In the genomic region with DNA sequence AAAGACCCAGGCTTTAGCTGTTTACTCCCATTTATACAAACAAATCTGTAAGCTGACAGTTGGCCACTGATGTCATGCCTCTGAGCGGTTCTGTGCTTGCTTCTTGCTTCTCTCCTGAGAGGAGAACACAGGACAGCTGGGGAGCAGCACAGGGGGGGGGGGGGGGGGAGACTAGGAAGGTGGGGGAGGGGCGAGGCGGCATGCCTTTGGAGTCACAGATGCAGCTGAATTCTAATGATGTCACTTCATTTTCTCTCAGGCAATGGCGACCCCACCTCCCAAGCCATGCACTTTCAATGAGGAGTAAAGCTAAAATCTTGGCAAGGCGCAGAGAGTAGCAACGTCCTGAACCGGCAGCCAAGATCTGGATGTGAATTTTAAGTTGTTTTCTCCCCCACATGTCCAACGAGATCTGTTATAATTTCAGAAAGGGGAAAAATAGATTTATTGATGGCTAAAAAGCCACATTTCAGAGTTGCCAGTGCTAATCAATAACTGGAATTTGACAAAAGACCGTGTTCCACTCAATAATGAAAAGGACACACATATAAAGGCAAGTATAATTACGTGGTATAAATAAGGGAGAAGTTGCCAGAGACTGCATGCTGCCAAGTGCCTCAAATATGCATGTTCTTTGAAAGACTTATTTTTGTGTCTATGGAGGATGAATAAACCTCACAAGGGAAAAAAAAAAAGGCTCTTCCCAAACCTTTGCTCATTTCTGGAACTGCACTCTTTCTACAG, we compare ENCODE assay signal across 11 mouse cellular contexts.
DNase-seq lines count a peak whose midpoint lies in the region; ATAC-seq lines count a peak whose summit lies in the region.
"Had no signal": no experiment of that assay in that cellular context is flagged by ENCODE, and none has a peak within 500 bp of the region (broad histone marks: within the 10 kb centered on the region; RNA-seq: fewer than 3 reads in every experiment).

No protein-coding gene starts in this region.

- DNase-seq in kidney, postnatal 36 days: no peak
- DNase-seq in embryo, embryonic 9.5 days (ENCODE audit: extremely low spot score): peak; percentile 29
- DNase-seq in ovary, postnatal 10 days (ENCODE audit: low spot score): no peak
- DNase-seq in liver, embryonic 11.5 days (ENCODE audit: low spot score): no peak
- DNase-seq in kidney, adult 8-10 months: no peak
- DNase-seq: adrenal gland, adult 2 months had no signal

- WGBS in kidney, embryonic 16.5 days: 46% methylated on average over 10 of the region's 10 CpGs
- 18% methylated on average over 10 of the region's 10 CpGs for WGBS in hindbrain, embryonic 15.5 days
- whole genome bisulfite sequencing in midbrain, embryonic 16.5 days: 24% methylated on average over 9 of the region's 10 CpGs
- WGBS in liver, embryonic 11.5 days: 62% methylated on average over 10 of the region's 10 CpGs

- H3K36me3 ChIP-seq in kidney, embryonic 16.5 days (ENCODE audit: insufficient read depth, low read length): no peaks in the 10 kb centered on the region
- H3K36me3 ChIP-seq in hindbrain, embryonic 15.5 days: no peaks in the 10 kb centered on the region
- H3K36me3 ChIP-seq in midbrain, embryonic 16.5 days (ENCODE audit: control insufficient read depth, insufficient read depth, low read length): no peaks in the 10 kb centered on the region
- no peaks in the 10 kb centered on the region for H3K36me3 ChIP-seq in liver, embryonic 11.5 days (ENCODE audit: control insufficient read depth, insufficient read depth, low read length)
- H3K36me3 ChIP-seq: liver, embryonic 15.5 days had no signal

- ATAC-seq in kidney, embryonic 16.5 days (ENCODE audit: low FRiP score, low TSS enrichment): peak; percentile 42
- ATAC-seq in hindbrain, embryonic 15.5 days (ENCODE audit: low FRiP score, low read depth): peak; percentile 86
- peak; percentile 71 for ATAC-seq in midbrain, embryonic 16.5 days
- ATAC-seq in liver, embryonic 11.5 days (replicated peaks; ENCODE audit: low FRiP score): no peak

- no peaks in the 10 kb centered on the region for H3K9me3 ChIP-seq in kidney, embryonic 16.5 days (ENCODE audit: low read length)
- no peaks in the 10 kb centered on the region for H3K9me3 ChIP-seq in hindbrain, embryonic 15.5 days
- H3K9me3 ChIP-seq in midbrain, embryonic 16.5 days (replicated peaks; ENCODE audit: control insufficient read depth, low read length, poor library complexity, severe bottlenecking): no peaks in the 10 kb centered on the region
- H3K9me3 ChIP-seq in liver, embryonic 11.5 days (ENCODE audit: control insufficient read depth, low read length): no peaks in the 10 kb centered on the region
- H3K9me3 ChIP-seq: liver, embryonic 15.5 days had no signal

- no peak overlapping the region for H3K9ac ChIP-seq in kidney, embryonic 16.5 days (replicated peaks; ENCODE audit: low read length)
- H3K9ac ChIP-seq in hindbrain, embryonic 15.5 days: no peak overlapping the region
- H3K9ac ChIP-seq in midbrain, embryonic 16.5 days (ENCODE audit: low read depth, low read length): no peak overlapping the region
- no peak overlapping the region for H3K9ac ChIP-seq in liver, embryonic 11.5 days (ENCODE audit: low read depth, low read length)
- H3K9ac ChIP-seq: liver, embryonic 15.5 days had no signal

- no peak overlapping the region for H3K4me2 ChIP-seq in kidney, embryonic 16.5 days (replicated peaks; ENCODE audit: low read depth, low read length)
- 0 out of 2 replicates have a peak overlapping the region, but pooled peaks have one; percentile 0 for H3K4me2 ChIP-seq in hindbrain, embryonic 15.5 days
- no peak overlapping the region for H3K4me2 ChIP-seq in midbrain, embryonic 16.5 days (ENCODE audit: low read length)
- H3K4me2 ChIP-seq in liver, embryonic 11.5 days: no peak overlapping the region
- H3K4me2 ChIP-seq: liver, embryonic 15.5 days had no signal

- H3K4me3 ChIP-seq in kidney, embryonic 16.5 days (ENCODE audit: low read length): no peak overlapping the region
- no peak overlapping the region for H3K4me3 ChIP-seq in hindbrain, embryonic 15.5 days
- H3K4me3 ChIP-seq in midbrain, embryonic 16.5 days (ENCODE audit: low read depth, low read length): no peak overlapping the region
- H3K4me3 ChIP-seq in liver, embryonic 11.5 days (ENCODE audit: low read depth, low read length): no peak overlapping the region
- H3K4me3 ChIP-seq: erythroblast, embryonic 14.5 days; liver, embryonic 15.5 days had no signal

- no peak overlapping the region for H3K27ac ChIP-seq in kidney, embryonic 16.5 days (ENCODE audit: low read length)
- peak overlapping the region; percentile 54 for H3K27ac ChIP-seq in hindbrain, embryonic 15.5 days (replicated peaks)
- H3K27ac ChIP-seq in midbrain, embryonic 16.5 days (ENCODE audit: low read length): no peak overlapping the region
- no peak overlapping the region for H3K27ac ChIP-seq in liver, embryonic 11.5 days (ENCODE audit: low read depth, low read length)
- H3K27ac ChIP-seq: liver, embryonic 15.5 days had no signal

- H3K27me3 ChIP-seq in kidney, embryonic 16.5 days (ENCODE audit: insufficient read depth, low read length): no peaks in the 10 kb centered on the region
- no peaks in the 10 kb centered on the region for H3K27me3 ChIP-seq in hindbrain, embryonic 15.5 days
- no peaks in the 10 kb centered on the region for H3K27me3 ChIP-seq in midbrain, embryonic 16.5 days (ENCODE audit: control insufficient read depth, insufficient read depth, low read depth, low read length)
- no peaks in the 10 kb centered on the region for H3K27me3 ChIP-seq in liver, embryonic 11.5 days (replicated peaks; ENCODE audit: control insufficient read depth, insufficient read depth, low read length)
- H3K27me3 ChIP-seq: liver, embryonic 15.5 days had no signal

- H3K4me1 ChIP-seq in kidney, embryonic 16.5 days (ENCODE audit: insufficient read depth, low read length): peaks cover 22% of the 10 kb centered on the region
- peaks cover 24% of the 10 kb centered on the region for H3K4me1 ChIP-seq in hindbrain, embryonic 15.5 days (replicated peaks)
- peaks cover 10% of the 10 kb centered on the region for H3K4me1 ChIP-seq in midbrain, embryonic 16.5 days (ENCODE audit: control insufficient read depth, insufficient read depth, low read length)
- no peaks in the 10 kb centered on the region for H3K4me1 ChIP-seq in liver, embryonic 11.5 days (replicated peaks; ENCODE audit: control insufficient read depth, insufficient read depth, low read length)
- H3K4me1 ChIP-seq: liver, embryonic 15.5 days had no signal
